Mouse (Mus musculus) intestine, embryonic 14.5 days (tissue): ENCODE results near the gene Stap1. TPM values are rescaled to one million over a fixed set of nuclear protein-coding genes. Genes with fewer than 3 reads are reported as not detected.

Source experiments
- ATAC-seq: fragments of 200-750 bp; cut with Nextera tagmentation; replicated peaks from 2 replicates; pipeline ENCODE4 v1.8.0; 2017; ENCODE audit warnings: low read depth, moderate number of reproducible peaks, moderate TSS enrichment, moderate library complexity; ENCODE audit not compliant: low FRiP score, low TSS enrichment
- DNase-seq: peaks from one replicate; pipeline ENCODE4 v3.0.0-alpha.2; 2018; ENCODE audit warnings: low spot score
- H3K27ac ChIP-seq: fragments of 300-500 bp; sonication (generic); 2 replicates; pipeline ENCODE4 v1.5.1; 2014; ENCODE audit warnings: low read depth, mild to moderate bottlenecking, control low read depth
- H3K27me3 ChIP-seq: fragments of 300-500 bp; sonication (generic); replicated peaks from 2 replicates; pipeline ENCODE4 v1.6.1; 2014; ENCODE audit warnings: low read length, control low read depth; ENCODE audit not compliant: control insufficient read depth, insufficient read depth
- H3K36me3 ChIP-seq: fragments of 300-500 bp; sonication (generic); 2 replicates; pipeline ENCODE4 v1.6.1; 2014; ENCODE audit warnings: low read length, control low read depth; ENCODE audit not compliant: control insufficient read depth, insufficient read depth
- H3K4me1 ChIP-seq: fragments of 300-500 bp; sonication (generic); replicated peaks from 2 replicates; pipeline ENCODE4 v1.6.1; 2014; ENCODE audit warnings: low read length, control low read depth, mixed read lengths; ENCODE audit not compliant: control insufficient read depth, insufficient read depth
- H3K4me2 ChIP-seq: fragments of 300-500 bp; sonication (generic); 2 replicates; pipeline ENCODE4 v1.6.1; 2014; ENCODE audit warnings: low read length
- H3K4me3 ChIP-seq: fragments of 300-500 bp; sonication (generic); 2 replicates; pipeline ENCODE4 v1.5.1; 2014; ENCODE audit warnings: low read depth, low read length, control low read depth, mixed read lengths
- H3K9ac ChIP-seq: fragments of 300-500 bp; sonication (generic); 2 replicates; pipeline ENCODE4 v1.6.1; 2014; ENCODE audit warnings: mild to moderate bottlenecking, low read length
- H3K9me3 ChIP-seq: fragments of 300-500 bp; sonication (generic); 2 replicates; pipeline ENCODE4 v1.6.1; 2016; ENCODE audit warnings: low read length, control low read depth; ENCODE audit not compliant: control insufficient read depth
- WGBS: fragments of 180-500 bp; shearing (Covaris S2); extraction: QIAGEN DNeasy Blood & Tissue Kit; methylation state at CpG from one replicate; pipeline ENCODE4 v1.1.7; 2014; 5-methylcytosine and 5-hydroxymethylcytosine counted together
- polyA plus RNA-seq: library from polyadenylated mRNA; unstranded; fragments of >200 nt; fragmentation: Nextera tagmentation; extraction: Ambion mirVana; gene quantifications from 2 replicates; pipeline ENCODE4 v1.2.1, GENCODE M21; 2014

Gene Stap1
- 0.11 and 0.23 TPM in 2 replicates for polyA plus RNA-seq

DNA sequence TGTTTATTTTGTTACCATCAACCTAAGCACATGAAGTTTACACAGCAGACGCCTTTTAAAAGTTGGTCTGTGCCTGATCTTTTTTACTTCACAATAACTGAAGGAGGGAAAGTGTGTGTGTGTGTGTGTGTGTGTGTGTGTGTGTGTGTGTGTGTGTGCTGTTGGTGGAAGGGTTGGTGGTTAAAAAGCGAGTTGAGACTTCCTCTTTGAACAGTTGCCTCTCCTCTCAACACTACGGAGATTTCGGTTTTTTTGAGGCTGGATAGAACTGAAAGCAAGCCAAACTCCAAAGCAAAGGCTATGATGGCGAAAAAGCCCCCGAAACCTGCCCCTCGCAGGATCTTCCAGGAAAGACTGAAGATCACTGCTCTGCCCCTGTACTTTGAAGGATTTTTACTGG, at the start of gene Stap1:
Gene Stap1 (plus strand): TSS at position 209 of the 400 bp plus-strand sequence.
- Histone ChIP-seq H3K27me3 (no peaks in the 10 kb centered on the region), H3K9me3 (no peaks in the 10 kb centered on the region), H3K27ac (no peak within 1 kb of the TSS), H3K4me2 (no peak within 1 kb of the TSS), H3K9ac (no peak within 1 kb of the TSS), H3K4me3 (no peak within 1 kb of the TSS), H3K36me3 (no peaks in the 10 kb centered on the region), H3K4me1 (no peaks in the 10 kb centered on the region)
- ATAC-seq (no peak), DNase-seq (no peak)
- 56% methylated on average over 7 of the region's 7 CpGs for WGBS

DNA sequence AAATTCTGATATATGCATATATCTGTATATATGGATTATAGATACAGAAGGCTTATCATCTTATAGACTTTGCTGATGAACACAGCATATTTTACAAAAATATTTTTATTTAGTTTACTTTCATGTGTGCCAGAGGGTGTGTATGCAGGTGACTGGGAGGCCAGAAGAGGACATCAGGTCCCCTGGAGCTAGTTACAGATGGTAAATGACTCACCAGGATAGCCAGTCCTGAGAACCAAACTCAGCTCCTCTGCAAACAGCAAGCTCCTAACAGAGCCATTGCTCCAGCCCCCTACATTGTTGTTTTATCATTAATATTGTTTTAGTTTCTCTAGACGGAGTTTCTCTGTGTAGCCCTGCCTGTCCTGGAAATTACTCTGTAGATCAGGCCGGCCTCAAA, 41.7 kb upstream of the Stap1 start:
- Histone ChIP-seq H3K4me3 (no peak overlapping the region), H3K4me2 (no peak overlapping the region), H3K36me3 (peaks cover 70% of the 10 kb centered on the region), H3K4me1 (no peaks in the 10 kb centered on the region), H3K9me3 (no peaks in the 10 kb centered on the region), H3K9ac (no peak overlapping the region), H3K27me3 (no peaks in the 10 kb centered on the region), H3K27ac (no peak overlapping the region)
- no peak for DNase-seq
- ATAC-seq = no peak
- WGBS = 81% methylated on average over 2 of the region's 2 CpGs

DNA sequence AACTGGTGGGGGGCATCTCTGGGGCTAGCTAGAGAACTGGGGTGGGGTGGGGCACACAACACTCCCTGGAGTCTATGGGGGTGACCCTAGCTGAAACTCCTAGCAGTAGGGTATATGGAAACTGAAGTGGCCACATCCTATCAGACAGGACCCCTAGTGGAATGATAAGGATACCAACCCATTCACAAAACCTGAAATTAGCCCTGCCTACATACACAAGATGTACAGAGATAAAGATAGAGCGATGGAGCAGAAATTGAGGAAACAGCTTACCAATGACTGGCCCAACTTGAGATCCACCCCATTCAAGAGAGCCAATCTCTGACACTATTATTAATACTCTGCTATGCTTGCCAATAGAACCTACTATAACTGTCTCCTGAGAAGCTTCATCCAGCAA, 8.0 kb upstream of the Stap1 start:
- Histone ChIP-seq H3K36me3 (peaks cover 10% of the 10 kb centered on the region; the same call in 1 of the 2 replicates), H3K4me1 (no peaks in the 10 kb centered on the region), H3K9me3 (no peaks in the 10 kb centered on the region), H3K4me3 (no peak overlapping the region), H3K9ac (no peak overlapping the region), H3K27ac (no peak overlapping the region), H3K4me2 (peak overlapping the region; percentile 60; the same call in 1 of the 2 replicates), H3K27me3 (no peaks in the 10 kb centered on the region)
- DNase-seq (no peak), ATAC-seq (no peak)
- 100% methylated on average over 1 of the region's 1 CpGs for WGBS

DNA sequence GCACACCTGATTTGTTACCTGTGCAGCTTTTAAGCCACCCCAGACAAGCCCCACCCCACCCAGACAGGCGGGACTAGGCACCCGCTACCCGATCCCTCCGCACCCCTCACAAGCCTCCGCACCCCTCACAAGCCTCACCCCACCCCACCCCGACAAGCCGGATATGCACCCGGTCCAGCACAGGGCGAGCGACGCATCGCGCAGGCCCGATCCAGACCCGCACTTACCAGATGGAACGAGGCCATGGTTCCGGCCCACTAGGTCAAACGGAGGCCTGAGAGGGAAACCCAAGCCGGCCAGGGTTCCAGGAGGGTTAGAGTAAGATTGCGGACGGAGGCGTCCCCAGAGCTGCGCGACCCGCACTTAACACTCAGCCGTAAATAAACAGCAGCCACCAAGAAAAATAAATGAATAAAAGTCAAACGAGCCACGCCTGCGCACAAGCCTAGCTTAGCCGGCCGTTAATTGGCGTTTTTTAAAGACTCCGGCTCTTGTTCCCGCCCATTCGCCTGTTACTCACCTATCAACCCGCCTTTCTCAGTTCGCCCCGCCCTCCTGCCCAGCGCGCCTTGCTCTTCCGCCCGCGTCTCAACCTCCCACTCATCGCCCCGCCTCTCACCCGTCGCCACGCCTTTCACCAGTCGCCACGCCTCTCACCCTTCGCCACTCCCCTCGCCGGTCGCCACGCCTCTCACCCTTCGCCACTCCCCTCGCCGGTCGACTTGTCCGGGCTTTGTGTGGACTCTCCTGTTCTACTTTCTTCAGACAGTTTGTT, 6.3 kb upstream of the Stap1 start, which contains the start of gene Cenpc1:
Gene Cenpc1 (minus strand): TSS at position 483 of the 775 bp plus-strand sequence.
- H3K36me3 ChIP-seq = no peaks in the 10 kb centered on the region
- H3K9me3 ChIP-seq = no peaks in the 10 kb centered on the region
- DNase-seq = peak; percentile 100
- no peaks in the 10 kb centered on the region for H3K27me3 ChIP-seq
- under 1% methylated on average over 60 of the region's 60 CpGs for WGBS
- no peaks in the 10 kb centered on the region for H3K4me1 ChIP-seq
- H3K27ac ChIP-seq = peak within 1 kb of the TSS; percentile 88
- ATAC-seq = peak; percentile 92
- H3K9ac ChIP-seq = peak within 1 kb of the TSS; percentile 78
- peak within 1 kb of the TSS; percentile 75 for H3K4me3 ChIP-seq
- peak within 1 kb of the TSS; percentile 81 for H3K4me2 ChIP-seq

DNA sequence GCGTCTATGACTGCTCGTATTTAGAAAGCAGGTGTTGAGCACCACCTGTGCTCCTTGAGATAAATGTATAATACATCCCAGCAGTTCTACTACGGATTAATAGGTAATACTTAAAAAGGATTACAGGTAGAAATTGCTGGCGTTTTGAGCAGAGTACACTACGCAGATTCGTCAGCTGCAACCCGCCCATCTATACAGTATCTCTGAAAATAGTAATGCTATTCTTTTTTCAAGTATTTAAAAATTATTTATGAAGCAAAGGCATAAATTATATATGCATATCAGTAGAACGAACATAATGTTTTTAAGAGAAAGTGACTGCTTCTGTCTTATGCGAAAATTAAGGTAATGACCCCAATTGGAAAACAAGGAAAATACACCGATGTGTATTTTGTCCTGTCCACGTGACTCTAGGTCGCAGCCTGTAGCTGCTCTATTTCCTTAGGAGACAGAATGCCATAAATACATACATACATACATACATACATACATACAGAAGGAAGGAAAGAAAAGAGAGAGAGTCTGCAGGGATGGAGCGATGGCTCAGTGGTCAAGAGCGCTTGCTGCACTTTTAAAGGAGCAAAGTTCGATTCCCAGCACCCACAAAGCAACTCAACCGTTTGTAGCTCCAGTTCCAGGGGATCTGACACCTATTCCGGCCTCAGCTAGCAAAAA, 5.5 kb upstream of the Stap1 start:
- Histone ChIP-seq H3K36me3 (no peaks in the 10 kb centered on the region), H3K9me3 (no peaks in the 10 kb centered on the region), H3K4me2 (peak overlapping the region; percentile 81), H3K27me3 (no peaks in the 10 kb centered on the region), H3K27ac (peak overlapping the region; percentile 77), H3K4me3 (peak overlapping the region; percentile 75), H3K4me1 (no peaks in the 10 kb centered on the region), H3K9ac (peak overlapping the region; percentile 41)
- WGBS = under 1% methylated on average over 17 of the region's 17 CpGs
- DNase-seq (no peak), ATAC-seq (peak; percentile 67)

DNA sequence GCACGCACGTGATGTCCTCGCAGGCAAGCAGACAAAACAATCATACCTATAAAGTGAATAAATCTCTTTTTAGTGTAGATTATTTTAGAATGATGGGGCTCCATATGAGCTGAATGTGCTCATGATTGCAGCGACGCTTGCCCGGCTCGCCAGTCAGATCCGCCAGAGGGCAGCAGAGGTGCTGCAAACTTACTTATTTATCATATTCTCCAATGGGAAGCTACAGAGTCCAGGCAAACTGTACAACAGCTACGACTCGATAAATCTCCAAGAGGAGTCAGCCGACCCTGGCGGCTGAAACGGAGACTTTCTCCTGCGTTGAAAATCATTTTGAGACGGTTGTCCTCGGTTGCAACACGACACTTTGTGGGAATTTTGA, 5.0 kb upstream of the Stap1 start:
- Histone ChIP-seq H3K4me2 (peak overlapping the region; percentile 81), H3K4me3 (peak overlapping the region; percentile 75), H3K36me3 (no peaks in the 10 kb centered on the region), H3K4me1 (no peaks in the 10 kb centered on the region), H3K9me3 (no peaks in the 10 kb centered on the region), H3K27me3 (no peaks in the 10 kb centered on the region), H3K27ac (peak overlapping the region; percentile 77; the same call in 1 of the 2 replicates), H3K9ac (peak overlapping the region; percentile 41; the same call in 1 of the 2 replicates)
- ATAC-seq (peak; percentile 36), DNase-seq (peak; percentile 97)
- under 1% methylated on average over 17 of the region's 17 CpGs for WGBS

DNA sequence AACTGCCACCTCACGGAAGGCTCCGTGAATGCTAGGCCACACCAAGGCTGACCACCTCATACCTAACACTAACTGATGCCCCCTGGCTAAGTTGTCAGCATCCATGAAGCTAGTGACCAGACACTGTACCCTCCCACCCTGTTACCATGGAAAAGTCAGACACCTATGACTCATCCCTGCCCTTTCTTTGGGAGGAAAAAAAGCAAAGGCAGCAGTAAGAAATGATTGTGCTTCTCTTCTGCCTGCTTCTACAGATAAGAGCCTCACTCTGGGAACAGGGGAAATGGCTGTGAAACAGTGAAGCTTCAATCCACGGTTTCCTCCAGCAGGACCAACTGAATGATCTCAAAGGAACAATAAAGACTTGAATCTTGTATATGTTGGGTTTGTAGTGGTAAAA, 3.1 kb upstream of the Stap1 start:
- Histone ChIP-seq H3K27ac (no peak overlapping the region), H3K27me3 (no peaks in the 10 kb centered on the region), H3K4me3 (no peak overlapping the region), H3K4me2 (no peak overlapping the region), H3K9ac (no peak overlapping the region), H3K9me3 (no peaks in the 10 kb centered on the region), H3K4me1 (no peaks in the 10 kb centered on the region), H3K36me3 (no peaks in the 10 kb centered on the region)
- WGBS = 79% methylated on average over 3 of the region's 3 CpGs
- DNase-seq (no peak), ATAC-seq (no peak)

DNA sequence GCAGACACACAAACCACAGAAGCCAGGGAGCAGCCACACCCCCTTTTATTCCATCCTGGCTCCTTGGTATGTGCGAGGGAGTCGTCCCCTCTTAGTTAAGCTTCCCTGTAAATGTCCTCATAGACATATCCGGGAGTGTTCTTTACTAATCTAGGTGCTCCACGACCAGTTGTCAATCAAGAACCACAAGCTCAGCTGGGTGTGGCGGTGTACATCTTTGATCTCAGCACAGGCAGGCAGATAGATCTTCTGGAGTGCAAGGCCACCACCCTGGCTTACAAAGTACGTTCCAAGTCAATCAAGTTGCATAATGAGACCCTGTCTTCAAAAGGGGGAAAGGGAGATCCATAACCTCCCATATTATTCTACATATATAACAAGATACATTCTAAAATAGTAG, 2.4 kb upstream of the Stap1 start:
- DNase-seq (no peak), ATAC-seq (no peak)
- Histone ChIP-seq H3K4me3 (no peak overlapping the region), H3K27ac (no peak overlapping the region), H3K4me1 (no peaks in the 10 kb centered on the region), H3K9me3 (no peaks in the 10 kb centered on the region), H3K4me2 (no peak overlapping the region), H3K27me3 (no peaks in the 10 kb centered on the region), H3K9ac (no peak overlapping the region), H3K36me3 (no peaks in the 10 kb centered on the region)
- 77% methylated on average over 6 of the region's 6 CpGs for WGBS
